Mouse (Mus musculus): ENCODE measurements around the gene Gramd1a. TPM values are rescaled to one million over a fixed set of nuclear protein-coding genes. Genes with fewer than 3 reads are reported as not detected.

Gramd1a gene
- polyA plus RNA-seq, 1 experiment from 2014 or later = 83.2 TPM

DNA sequence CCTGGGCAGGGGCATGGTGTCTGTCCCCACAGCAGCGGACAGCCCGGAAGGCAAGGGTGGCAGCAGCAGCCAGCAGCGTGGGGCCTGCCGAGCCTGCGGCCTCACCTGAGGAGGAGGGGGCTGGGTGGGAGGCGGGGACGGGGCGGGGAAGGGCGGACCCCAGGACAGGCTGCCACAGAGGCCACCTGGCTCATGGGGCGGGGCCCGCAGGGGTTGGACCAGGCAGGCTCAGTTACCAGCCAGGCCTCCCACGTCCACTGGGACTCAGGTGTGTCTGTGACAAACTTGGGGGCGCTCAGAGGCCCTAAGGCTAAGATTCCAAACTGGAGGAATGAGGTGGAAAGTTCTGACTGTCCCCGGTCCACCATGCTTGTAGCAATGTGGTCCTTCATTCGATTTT is 40.5 kb downstream of the Gramd1a start, which contains the start of gene Hpn:
Gene Hpn (minus strand): TSS at position 109 of the 400 bp plus-strand sequence.
- WGBS = 14% methylated on average over 12 of the region's 15 CpGs
- ATAC-seq (ENCODE audit: low FRiP score, low read depth) = no peak
- Histone ChIP-seq H3K4me2 (replicated peaks) (peak within 1 kb of the TSS; percentile 45), H3K27ac (peak within 1 kb of the TSS; percentile 44; the same call in 1 of the 2 replicates), H3K36me3 (no peaks in the 10 kb centered on the region), H3K27me3 (no peaks in the 10 kb centered on the region), H3K4me3 (peak within 1 kb of the TSS; percentile 10; the same call in 1 of the 2 replicates), H3K9me3 (no peaks in the 10 kb centered on the region), H3K4me1 (peaks cover 10% of the 10 kb centered on the region), H3K9ac (peak within 1 kb of the TSS; percentile 39; the same call in 1 of the 2 replicates)

- ATAC-seq (ENCODE audit: low FRiP score, low read depth) = no peak
- no peaks in the 10 kb centered on the region for H3K36me3 ChIP-seq
- WGBS = 48% methylated on average over 10 of the region's 10 CpGs
- H3K27me3 ChIP-seq = no peaks in the 10 kb centered on the region
- H3K27ac ChIP-seq = no peak overlapping the region
- H3K4me2 ChIP-seq (replicated peaks) = peak overlapping the region; percentile 45
- H3K9ac ChIP-seq = peak overlapping the region; percentile 39; the same call in 1 of the 2 replicates
- H3K9me3 ChIP-seq = no peaks in the 10 kb centered on the region
- H3K4me1 ChIP-seq = peaks cover 10% of the 10 kb centered on the region
- H3K4me3 ChIP-seq = no peak overlapping the region
These were observed 41.0 kb downstream of the Gramd1a start for GRCm38 (mm10) chr7:31114646-31115045.

GRCm38 (mm10) chr7:31113800-31114199 is 41.9 kb downstream of the Gramd1a start:
- Histone ChIP-seq H3K4me1 (peaks cover 10% of the 10 kb centered on the region), H3K9me3 (no peaks in the 10 kb centered on the region), H3K4me3 (no peak overlapping the region), H3K27me3 (no peaks in the 10 kb centered on the region), H3K27ac (no peak overlapping the region), H3K4me2 (replicated peaks) (no peak overlapping the region), H3K9ac (no peak overlapping the region), H3K36me3 (no peaks in the 10 kb centered on the region)
- no peak for ATAC-seq (ENCODE audit: low FRiP score, low read depth)
- WGBS = 70% methylated on average over 6 of the region's 6 CpGs

- H3K9ac ChIP-seq = no peak overlapping the region
- no peak overlapping the region for H3K4me3 ChIP-seq
- WGBS = 57% methylated on average over 4 of the region's 4 CpGs
- no peak overlapping the region for H3K27ac ChIP-seq
- no peaks in the 10 kb centered on the region for H3K9me3 ChIP-seq
- H3K36me3 ChIP-seq = no peaks in the 10 kb centered on the region
- H3K4me2 ChIP-seq (replicated peaks) = no peak overlapping the region
- ATAC-seq (ENCODE audit: low FRiP score, low read depth) = no peak
- no peaks in the 10 kb centered on the region for H3K27me3 ChIP-seq
- peaks cover 10% of the 10 kb centered on the region for H3K4me1 ChIP-seq
These were observed 43.7 kb downstream of the Gramd1a start for GRCm38 (mm10) chr7:31112036-31112435.

DNA sequence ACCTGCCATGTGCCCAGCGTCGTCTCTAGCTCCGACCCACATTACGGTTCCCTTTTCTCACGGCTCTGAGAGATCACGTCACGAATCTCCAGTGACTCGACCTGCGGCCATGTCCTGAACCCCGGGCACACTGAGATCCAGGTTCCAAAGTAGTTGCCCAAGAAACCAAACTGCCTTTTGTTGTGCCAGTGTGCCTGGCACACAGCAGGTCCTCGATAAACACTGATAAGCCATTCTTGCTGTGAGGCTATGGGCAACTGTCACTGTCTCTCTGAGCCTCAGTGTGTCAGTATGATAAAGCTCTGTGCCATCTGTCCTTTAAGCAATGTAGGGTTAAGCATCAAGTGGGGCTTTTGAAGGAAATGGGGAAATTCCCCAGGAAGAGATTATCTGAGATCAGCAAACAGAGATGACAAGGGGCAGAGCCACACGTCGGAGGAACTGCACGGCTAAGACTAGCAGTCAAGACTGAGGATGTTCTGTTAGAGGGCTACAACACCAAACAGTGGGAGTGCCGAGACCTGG is 44.8 kb downstream of the Gramd1a start:
- H3K9me3 ChIP-seq = no peaks in the 10 kb centered on the region
- H3K36me3 ChIP-seq = no peaks in the 10 kb centered on the region
- peaks cover 10% of the 10 kb centered on the region for H3K4me1 ChIP-seq
- H3K27ac ChIP-seq = no peak overlapping the region
- no peak overlapping the region for H3K4me2 ChIP-seq (replicated peaks)
- H3K9ac ChIP-seq = no peak overlapping the region
- 83% methylated on average over 15 of the region's 15 CpGs for WGBS
- no peak for ATAC-seq (ENCODE audit: low FRiP score, low read depth)
- no peaks in the 10 kb centered on the region for H3K27me3 ChIP-seq
- no peak overlapping the region for H3K4me3 ChIP-seq

- Histone ChIP-seq H3K9me3 (no peaks in the 10 kb centered on the region), H3K27me3 (no peaks in the 10 kb centered on the region), H3K27ac (no peak overlapping the region), H3K9ac (no peak overlapping the region), H3K4me1 (no peaks in the 10 kb centered on the region; the same call in 1 of the 2 replicates), H3K36me3 (no peaks in the 10 kb centered on the region), H3K4me2 (replicated peaks) (no peak overlapping the region), H3K4me3 (no peak overlapping the region)
- 84% methylated on average over 5 of the region's 5 CpGs for WGBS
- no peak for ATAC-seq (ENCODE audit: low FRiP score, low read depth)
These were observed 45.9 kb downstream of the Gramd1a start for GRCm38 (mm10) chr7:31109796-31110195.

DNA sequence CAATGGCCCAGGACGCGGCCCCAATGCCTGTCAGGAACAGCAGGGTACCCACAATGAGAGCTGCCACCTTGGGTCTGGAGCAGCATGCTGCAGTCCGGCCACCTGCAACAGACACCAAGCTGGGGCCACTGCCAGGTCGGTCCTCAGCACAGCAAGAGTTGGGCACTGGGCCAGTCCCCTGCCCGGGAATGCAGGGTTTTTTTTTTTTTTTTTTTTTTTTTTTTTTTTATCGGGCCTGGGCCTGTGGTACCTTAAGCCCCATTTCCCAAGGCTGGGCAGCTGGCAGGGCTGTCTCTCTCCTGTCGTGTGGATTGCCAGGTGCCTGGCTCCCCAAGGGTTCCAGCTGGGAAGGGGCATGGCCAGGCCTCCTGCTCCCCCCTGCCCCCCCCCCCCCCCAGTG is 46.6 kb downstream of the Gramd1a start:
- Histone ChIP-seq H3K4me2 (replicated peaks) (no peak overlapping the region), H3K27ac (no peak overlapping the region), H3K4me3 (no peak overlapping the region), H3K4me1 (no peaks in the 10 kb centered on the region; the same call in 1 of the 2 replicates), H3K27me3 (no peaks in the 10 kb centered on the region; the same call in 1 of the 2 replicates), H3K9ac (no peak overlapping the region), H3K9me3 (no peaks in the 10 kb centered on the region), H3K36me3 (no peaks in the 10 kb centered on the region)
- ATAC-seq (ENCODE audit: low FRiP score, low read depth) = 0 out of 2 replicates have a peak, but pooled peaks have one; percentile 16
- 37% methylated on average over 6 of the region's 7 CpGs for WGBS

DNA sequence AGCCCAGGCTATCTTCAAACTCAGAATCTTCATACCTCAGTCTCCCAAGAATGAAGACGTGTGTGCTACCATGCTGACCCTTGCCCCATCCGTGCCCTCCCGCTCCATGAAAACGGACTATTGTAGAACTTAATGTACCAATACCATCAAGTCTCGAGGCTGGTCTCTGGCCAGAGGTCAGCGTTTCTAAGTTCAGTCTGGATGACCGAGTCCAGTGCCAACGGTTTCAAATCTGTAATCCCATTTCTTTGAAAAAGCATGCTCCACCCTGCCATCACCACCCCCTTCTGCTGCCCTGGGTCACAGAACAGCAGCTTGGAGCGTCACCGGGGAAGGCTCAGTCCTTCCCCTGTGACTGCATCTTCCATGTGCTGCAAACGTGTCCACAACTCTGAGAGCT is 47.9 kb downstream of the Gramd1a start:
- ATAC-seq (ENCODE audit: low FRiP score, low read depth) = no peak
- Histone ChIP-seq H3K9me3 (no peaks in the 10 kb centered on the region), H3K27ac (no peak overlapping the region), H3K4me1 (no peaks in the 10 kb centered on the region; the same call in 1 of the 2 replicates), H3K36me3 (no peaks in the 10 kb centered on the region), H3K27me3 (peaks cover 7% of the 10 kb centered on the region; the same call in 1 of the 2 replicates), H3K4me3 (no peak overlapping the region), H3K4me2 (replicated peaks) (no peak overlapping the region), H3K9ac (no peak overlapping the region)
- 88% methylated on average over 11 of the region's 11 CpGs for WGBS

DNA sequence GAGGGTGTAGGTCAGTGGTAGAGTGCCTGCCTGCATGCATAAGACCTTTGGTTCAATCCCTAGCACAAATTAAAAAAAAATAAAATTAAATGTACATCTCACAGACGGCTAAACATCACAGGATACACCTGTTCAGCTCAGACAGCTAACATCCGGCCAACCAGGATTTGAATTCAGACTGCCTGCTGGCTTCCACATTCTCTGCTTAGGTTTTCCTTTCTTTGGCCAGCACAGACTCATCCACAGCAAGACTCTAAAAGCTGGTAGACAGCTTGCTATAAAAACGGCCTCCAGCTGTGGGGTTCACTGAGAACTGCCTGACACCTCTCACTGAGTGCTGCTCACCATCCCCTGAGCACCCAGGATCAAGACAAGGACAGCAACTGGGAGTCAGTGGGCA is 49.5 kb downstream of the Gramd1a start:
- no peaks in the 10 kb centered on the region for H3K9me3 ChIP-seq
- H3K27me3 ChIP-seq = peaks cover 10% of the 10 kb centered on the region; the same call in 1 of the 2 replicates
- H3K4me2 ChIP-seq (replicated peaks) = no peak overlapping the region
- H3K9ac ChIP-seq = no peak overlapping the region
- ATAC-seq (ENCODE audit: low FRiP score, low read depth) = no peak
- H3K27ac ChIP-seq = no peak overlapping the region
- 42% methylated on average over 3 of the region's 3 CpGs for WGBS
- no peaks in the 10 kb centered on the region; the same call in 1 of the 2 replicates for H3K4me1 ChIP-seq
- no peak overlapping the region for H3K4me3 ChIP-seq
- no peaks in the 10 kb centered on the region for H3K36me3 ChIP-seq

- Histone ChIP-seq H3K4me1 (no peaks in the 10 kb centered on the region; the same call in 1 of the 2 replicates), H3K36me3 (no peaks in the 10 kb centered on the region), H3K9me3 (no peaks in the 10 kb centered on the region), H3K4me3 (no peak overlapping the region), H3K4me2 (replicated peaks) (no peak overlapping the region), H3K27me3 (peaks cover 10% of the 10 kb centered on the region; the same call in 1 of the 2 replicates), H3K9ac (no peak overlapping the region), H3K27ac (no peak overlapping the region)
- ATAC-seq (ENCODE audit: low FRiP score, low read depth) = no peak
- 61% methylated on average over 15 of the region's 15 CpGs for WGBS
These were observed 50.5 kb downstream of the Gramd1a start for GRCm38 (mm10) chr7:31105061-31105768.

- no peaks in the 10 kb centered on the region for H3K9me3 ChIP-seq
- no peak overlapping the region for H3K27ac ChIP-seq
- 85% methylated on average over 14 of the region's 14 CpGs for WGBS
- H3K36me3 ChIP-seq = no peaks in the 10 kb centered on the region
- no peaks in the 10 kb centered on the region for H3K4me1 ChIP-seq
- no peak for ATAC-seq (ENCODE audit: low FRiP score, low read depth)
- no peak overlapping the region for H3K9ac ChIP-seq
- H3K4me3 ChIP-seq = no peak overlapping the region
- H3K4me2 ChIP-seq (replicated peaks) = no peak overlapping the region
- H3K27me3 ChIP-seq = peaks cover 10% of the 10 kb centered on the region; the same call in 1 of the 2 replicates
These were observed 54.9 kb downstream of the Gramd1a start for GRCm38 (mm10) chr7:31100786-31101185.

DNA sequence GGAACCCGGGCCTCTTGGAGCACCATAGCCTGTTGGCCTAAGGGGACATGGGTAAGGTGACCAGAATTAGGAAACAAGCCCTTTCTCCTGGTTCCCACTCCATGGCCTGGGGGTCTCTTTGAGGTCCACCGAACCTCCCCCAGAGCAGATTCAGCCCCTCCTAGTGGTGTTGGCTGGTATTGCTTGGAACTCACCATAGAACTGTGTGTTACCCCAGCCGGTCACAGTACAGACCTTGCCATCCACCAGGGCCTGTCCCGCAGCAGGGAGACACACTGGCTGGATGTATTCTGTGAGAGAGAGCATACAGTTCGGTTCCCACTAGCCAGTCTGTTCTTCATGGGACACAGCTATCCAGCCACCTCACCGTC is 56.1 kb downstream of the Gramd1a start:
- WGBS = 84% methylated on average over 6 of the region's 6 CpGs
- ATAC-seq (ENCODE audit: low FRiP score, low read depth) = no peak

More for the DNA sequence above, 56.1 kb downstream of the Gramd1a start:
- H3K27me3 ChIP-seq = peaks cover 10% of the 10 kb centered on the region; the same call in 1 of the 2 replicates
- no peak overlapping the region for H3K4me3 ChIP-seq
- H3K4me1 ChIP-seq = no peaks in the 10 kb centered on the region
- no peak overlapping the region for H3K27ac ChIP-seq
- no peaks in the 10 kb centered on the region for H3K9me3 ChIP-seq
- H3K9ac ChIP-seq = no peak overlapping the region
- no peaks in the 10 kb centered on the region for H3K36me3 ChIP-seq
- H3K4me2 ChIP-seq (replicated peaks) = no peak overlapping the region
